Mouse (Mus musculus): ENCODE measurements around the gene Ulk4.
"Not testable (repeated sequence)": the region's sequence is repeated elsewhere in the genome, so short reads cannot be mapped to it uniquely, and the experiment has no call there.

Ulk4 gene

GRCm38 (mm10) chr9:120932371-120932770 lies 344.6 kb downstream of the Ulk4 start:
- no peak for DNase-seq (ENCODE audit: low read depth, low spot score)
- no peaks in the 10 kb centered on the region for H3K36me3 ChIP-seq (ENCODE audit: control insufficient read depth, insufficient read depth, low read length, poor library complexity, severe bottlenecking)

GRCm38 (mm10) chr9:120930811-120931210 lies 346.2 kb downstream of the Ulk4 start:
- no peak for DNase-seq (ENCODE audit: low read depth, low spot score)
- Histone ChIP-seq H3K36me3 (ENCODE audit: control insufficient read depth, insufficient read depth, low read length, poor library complexity, severe bottlenecking) (no peaks in the 10 kb centered on the region), H3K27me3 (ENCODE audit: control insufficient read depth, insufficient read depth, low read length, poor library complexity, severe bottlenecking) (no peaks in the 10 kb centered on the region)

More at GRCm38 (mm10) chr9:120932371-120932770, 344.6 kb downstream of the Ulk4 start:
- H3K27me3 ChIP-seq (ENCODE audit: control insufficient read depth, insufficient read depth, low read length, poor library complexity, severe bottlenecking): no peaks in the 10 kb centered on the region

GRCm38 (mm10) chr9:120930021-120930420 lies 347.0 kb downstream of the Ulk4 start:
- DNase-seq (ENCODE audit: low read depth, low spot score): no peak

GRCm38 (mm10) chr9:120929081-120929480 lies 347.9 kb downstream of the Ulk4 start, which contains the start of gene Ctnnb1:
TSS of gene Ctnnb1 (plus strand) at chr9:120929216.
- no peak for DNase-seq (ENCODE audit: low read depth, low spot score)
- Histone ChIP-seq H3K36me3 (ENCODE audit: control insufficient read depth, insufficient read depth, low read length, poor library complexity, severe bottlenecking) (no peaks in the 10 kb centered on the region), H3K27me3 (ENCODE audit: control insufficient read depth, insufficient read depth, low read length, poor library complexity, severe bottlenecking) (no peaks in the 10 kb centered on the region)

More at GRCm38 (mm10) chr9:120930021-120930420, 347.0 kb downstream of the Ulk4 start:
- Histone ChIP-seq H3K27me3 (ENCODE audit: control insufficient read depth, insufficient read depth, low read length, poor library complexity, severe bottlenecking) (no peaks in the 10 kb centered on the region), H3K36me3 (ENCODE audit: control insufficient read depth, insufficient read depth, low read length, poor library complexity, severe bottlenecking) (no peaks in the 10 kb centered on the region)

- no peaks in the 10 kb centered on the region for H3K27me3 ChIP-seq (ENCODE audit: control insufficient read depth, insufficient read depth, low read length, poor library complexity, severe bottlenecking)
- H3K36me3 ChIP-seq (ENCODE audit: control insufficient read depth, insufficient read depth, low read length, poor library complexity, severe bottlenecking): no peaks in the 10 kb centered on the region
- DNase-seq (ENCODE audit: low read depth, low spot score): no peak
Measured at GRCm38 (mm10) chr9:120926939-120927606, 349.9 kb downstream of the Ulk4 start.

GRCm38 (mm10) chr9:120926126-120926525 lies 350.9 kb downstream of the Ulk4 start:
- Histone ChIP-seq H3K36me3 (ENCODE audit: control insufficient read depth, insufficient read depth, low read length, poor library complexity, severe bottlenecking) (no peaks in the 10 kb centered on the region), H3K27me3 (ENCODE audit: control insufficient read depth, insufficient read depth, low read length, poor library complexity, severe bottlenecking) (no peaks in the 10 kb centered on the region)
- DNase-seq (ENCODE audit: low read depth, low spot score): no peak

- no peaks in the 10 kb centered on the region for H3K27me3 ChIP-seq (ENCODE audit: control insufficient read depth, insufficient read depth, low read length, poor library complexity, severe bottlenecking)
- H3K36me3 ChIP-seq (ENCODE audit: control insufficient read depth, insufficient read depth, low read length, poor library complexity, severe bottlenecking): no peaks in the 10 kb centered on the region
- DNase-seq (ENCODE audit: low read depth, low spot score): peak; percentile 45
Measured at GRCm38 (mm10) chr9:120919130-120919529, 357.9 kb downstream of the Ulk4 start.

- no peak for DNase-seq (ENCODE audit: low read depth, low spot score)
- Histone ChIP-seq H3K27me3 (ENCODE audit: control insufficient read depth, insufficient read depth, low read length, poor library complexity, severe bottlenecking) (no peaks in the 10 kb centered on the region), H3K36me3 (ENCODE audit: control insufficient read depth, insufficient read depth, low read length, poor library complexity, severe bottlenecking) (no peaks in the 10 kb centered on the region)
Measured at GRCm38 (mm10) chr9:120918642-120919041, 358.4 kb downstream of the Ulk4 start.

- no peaks in the 10 kb centered on the region for H3K36me3 ChIP-seq (ENCODE audit: control insufficient read depth, insufficient read depth, low read length, poor library complexity, severe bottlenecking)
- no peak for DNase-seq (ENCODE audit: low read depth, low spot score)
- no peaks in the 10 kb centered on the region for H3K27me3 ChIP-seq (ENCODE audit: control insufficient read depth, insufficient read depth, low read length, poor library complexity, severe bottlenecking)
Measured at GRCm38 (mm10) chr9:120918211-120918610, 358.8 kb downstream of the Ulk4 start.

- H3K27me3 ChIP-seq (ENCODE audit: control insufficient read depth, insufficient read depth, low read length, poor library complexity, severe bottlenecking); H3K36me3 ChIP-seq (ENCODE audit: control insufficient read depth, insufficient read depth, low read length, poor library complexity, severe bottlenecking); DNase-seq (ENCODE audit: low read depth, low spot score): not testable (repeated sequence)
Measured at GRCm38 (mm10) chr9:120917619-120918018, 359.4 kb downstream of the Ulk4 start.

- Histone ChIP-seq H3K36me3 (ENCODE audit: control insufficient read depth, insufficient read depth, low read length, poor library complexity, severe bottlenecking) (no peaks in the 10 kb centered on the region), H3K27me3 (ENCODE audit: control insufficient read depth, insufficient read depth, low read length, poor library complexity, severe bottlenecking) (no peaks in the 10 kb centered on the region)
- peak; percentile 71 for DNase-seq (ENCODE audit: low read depth, low spot score)
Measured at GRCm38 (mm10) chr9:120914877-120915459, 362.0 kb downstream of the Ulk4 start.

- no peaks in the 10 kb centered on the region for H3K27me3 ChIP-seq (ENCODE audit: control insufficient read depth, insufficient read depth, low read length, poor library complexity, severe bottlenecking)
- DNase-seq (ENCODE audit: low read depth, low spot score): no peak
- no peaks in the 10 kb centered on the region for H3K36me3 ChIP-seq (ENCODE audit: control insufficient read depth, insufficient read depth, low read length, poor library complexity, severe bottlenecking)
Measured at GRCm38 (mm10) chr9:120914429-120914828, 362.6 kb downstream of the Ulk4 start.

GRCm38 (mm10) chr9:120913152-120913551 lies 363.8 kb downstream of the Ulk4 start:
- no peaks in the 10 kb centered on the region for H3K27me3 ChIP-seq (ENCODE audit: control insufficient read depth, insufficient read depth, low read length, poor library complexity, severe bottlenecking)
- no peak for DNase-seq (ENCODE audit: low read depth, low spot score)

GRCm38 (mm10) chr9:120908461-120908860 lies 368.5 kb downstream of the Ulk4 start:
- Histone ChIP-seq H3K36me3 (ENCODE audit: control insufficient read depth, insufficient read depth, low read length, poor library complexity, severe bottlenecking) (no peaks in the 10 kb centered on the region), H3K27me3 (ENCODE audit: control insufficient read depth, insufficient read depth, low read length, poor library complexity, severe bottlenecking) (no peaks in the 10 kb centered on the region)
- no peak for DNase-seq (ENCODE audit: low read depth, low spot score)

More at GRCm38 (mm10) chr9:120913152-120913551, 363.8 kb downstream of the Ulk4 start:
- no peaks in the 10 kb centered on the region for H3K36me3 ChIP-seq (ENCODE audit: control insufficient read depth, insufficient read depth, low read length, poor library complexity, severe bottlenecking)

Measured in splenic B cell, adult 2 months (primary cell).